Mouse (Mus musculus) intestine, embryonic 15.5 days (tissue): ENCODE measurements around the gene Tmem42. TPM values are rescaled to one million over a fixed set of nuclear protein-coding genes. Genes with fewer than 3 reads are reported as not detected.

Experiments
- ATAC-seq: fragments of 200-750 bp; cut with Nextera tagmentation; 2 replicates; pipeline ENCODE4 v1.8.0; 2017; ENCODE audit warnings: moderate TSS enrichment, moderate library complexity
- H3K27ac ChIP-seq: fragments of 300-500 bp; sonication (generic); 2 replicates; pipeline ENCODE4 v1.5.1; 2015; ENCODE audit warnings: mild to moderate bottlenecking, inconsistent platforms
- H3K27me3 ChIP-seq: fragments of 300-500 bp; sonication (generic); replicated peaks from 2 replicates; pipeline ENCODE4 v1.6.1; 2015; ENCODE audit warnings: inconsistent platforms
- H3K36me3 ChIP-seq: fragments of 300-500 bp; sonication (generic); 2 replicates; pipeline ENCODE4 v1.6.1; 2015; ENCODE audit warnings: inconsistent platforms
- H3K4me1 ChIP-seq: fragments of 300-500 bp; sonication (generic); replicated peaks from 2 replicates; pipeline ENCODE4 v1.6.1; 2015; ENCODE audit warnings: inconsistent platforms
- H3K4me2 ChIP-seq: fragments of 300-500 bp; sonication (generic); replicated peaks from 2 replicates; pipeline ENCODE4 v1.6.1; 2015; ENCODE audit warnings: mild to moderate bottlenecking, inconsistent platforms
- H3K4me3 ChIP-seq: fragments of 300-500 bp; sonication (generic); replicated peaks from 2 replicates; pipeline ENCODE4 v1.5.1; 2015; ENCODE audit warnings: inconsistent platforms
- H3K9ac ChIP-seq: fragments of 300-500 bp; sonication (generic); 2 replicates; pipeline ENCODE4 v1.6.1; 2015; ENCODE audit warnings: inconsistent platforms
- H3K9me3 ChIP-seq: fragments of 300-500 bp; sonication (generic); 2 replicates; pipeline ENCODE4 v1.6.1; 2016; ENCODE audit warnings: inconsistent platforms
- WGBS: fragments of 180-500 bp; shearing (Covaris S2); methylation state at CpG from one replicate; pipeline ENCODE4 v1.1.7; 2015; 5-methylcytosine and 5-hydroxymethylcytosine counted together
- polyA plus RNA-seq: library from polyadenylated mRNA; unstranded; fragments of >200 nt; fragmentation: Nextera tagmentation; extraction: Ambion mirVana; gene quantifications from 2 replicates; pipeline ENCODE4 v1.2.1, GENCODE M21; 2015

Gene Tmem42
- polyA plus RNA-seq, 1 experiment from 2014 or later: 19.3 TPM

- no peaks in the 10 kb centered on the region for H3K4me1 ChIP-seq
- peak; percentile 62 for ATAC-seq
- no peaks in the 10 kb centered on the region for H3K9me3 ChIP-seq
- H3K36me3 ChIP-seq: no peaks in the 10 kb centered on the region
- no peak overlapping the region for H3K27ac ChIP-seq
- H3K9ac ChIP-seq: no peak overlapping the region
- 56% methylated on average over 3 of the region's 3 CpGs for WGBS
- H3K4me3 ChIP-seq: no peak overlapping the region
- H3K4me2 ChIP-seq: no peak overlapping the region
- no peaks in the 10 kb centered on the region for H3K27me3 ChIP-seq
Measured at GRCm38 (mm10) chr9:123060172-123060571, 39.0 kb downstream of the Tmem42 start.

Other genes with a start within 250 kb of the Tmem42 start
- 5.1 and 5.7 TPM in 2 replicates for gene Tcaim, start 215.8 kb upstream of the Tmem42 start, polyA plus RNA-seq
- 0.29 TPM in 1 of 2 replicates, not detected in the other for gene Gm35549, start 177.3 kb upstream of the Tmem42 start, polyA plus RNA-seq
- gene Zfp445, start 155.3 kb upstream of the Tmem42 start, polyA plus RNA-seq: 46.6 and 48.3 TPM in 2 replicates
- gene Zkscan7, start 135.6 kb upstream of the Tmem42 start, polyA plus RNA-seq: 2.8 and 3.4 TPM in 2 replicates
- gene Zfp105, start 98.3 kb upstream of the Tmem42 start, polyA plus RNA-seq: 12.2 and 13.7 TPM in 2 replicates
- gene 1110059G10Rik, start 70.3 kb upstream of the Tmem42 start, polyA plus RNA-seq: 32.8 and 33.7 TPM in 2 replicates
- 44.9 and 46.1 TPM in 2 replicates for gene Kif15, start 70.3 kb upstream of the Tmem42 start, polyA plus RNA-seq
- 0.26 and 0.45 TPM in 2 replicates for gene Tgm4, start 13.4 kb downstream of the Tmem42 start, polyA plus RNA-seq
- gene Zdhhc3, start 91.9 kb downstream of the Tmem42 start, polyA plus RNA-seq: 78.6 and 82.6 TPM in 2 replicates
- 135 and 138 TPM in 2 replicates for gene Exosc7, start 91.9 kb downstream of the Tmem42 start, polyA plus RNA-seq
- gene Clec3b, start 129.6 kb downstream of the Tmem42 start, polyA plus RNA-seq: 0.51 TPM in 1 of 2 replicates, not detected in the other
- 13.6 and 14.7 TPM in 2 replicates for gene Cdcp1, start 194.7 kb downstream of the Tmem42 start, polyA plus RNA-seq
- gene Tmem158, start 239.4 kb downstream of the Tmem42 start, polyA plus RNA-seq: 14.3 and 15.1 TPM in 2 replicates